Mouse (Mus musculus) small intestine, adult 2 months (tissue): ENCODE measurements around the gene Atxn7.

ENCODE experiments used
- CTCF ChIP-seq: fragments of 200-500 bp; IDR thresholded peaks from 2 replicates; pipeline ENCODE4 v1.5.1; 2012; ENCODE audit warnings: low read depth, mild to moderate bottlenecking, control low read depth, inconsistent platforms, low read length, moderate library complexity, mixed read lengths; ENCODE audit not compliant: insufficient replicate concordance, insufficient read length; ENCODE audit errors: extremely low read depth
- POLR2A ChIP-seq: fragments of 200-500 bp; IDR thresholded peaks from 2 replicates; pipeline ENCODE4 v1.6.1; 2012; ENCODE audit warnings: low read depth, mild to moderate bottlenecking, control low read depth, inconsistent platforms, low read length, moderate library complexity

DNA sequence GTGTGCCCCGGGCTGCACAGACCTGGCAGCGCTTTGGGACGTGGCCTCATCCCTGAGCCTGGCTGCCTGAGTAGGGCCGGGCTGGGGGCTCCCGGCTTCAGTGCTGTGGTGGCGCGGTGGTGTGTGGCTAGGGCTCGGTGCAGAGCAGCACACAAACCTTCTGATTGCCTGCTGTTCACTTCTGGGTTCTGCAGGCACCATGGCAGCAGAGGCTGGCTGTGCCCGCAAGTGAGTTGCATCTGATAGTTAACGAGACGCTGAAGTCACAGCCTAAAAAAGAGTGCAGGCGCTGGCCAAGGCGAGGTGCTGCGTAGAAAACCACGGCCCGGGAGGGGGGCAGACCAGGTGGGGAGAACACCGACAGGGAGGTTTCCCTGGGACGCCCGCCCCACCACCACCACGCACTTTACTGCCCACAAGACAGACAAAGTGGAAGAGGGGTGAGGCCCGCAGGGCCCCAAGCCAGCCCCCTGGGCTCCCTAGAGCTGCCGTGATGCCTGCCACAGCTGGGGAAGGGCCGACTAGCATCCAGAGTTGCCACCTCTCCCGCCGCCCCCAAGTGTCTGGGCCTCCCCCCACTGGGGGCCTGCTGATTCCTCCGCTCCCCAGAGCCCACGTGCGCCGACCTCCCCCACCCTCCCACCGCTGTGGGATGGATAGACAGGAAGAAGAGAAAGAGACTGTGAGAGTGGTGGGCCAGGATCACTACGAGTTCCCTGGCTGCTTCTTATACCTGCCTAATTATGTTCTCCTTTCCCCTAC is 27.8 kb upstream of the Atxn7 start:
- no peak for TF ChIP-seq CTCF
- TF ChIP-seq POLR2A = no peak
